Mouse (Mus musculus) left cerebral cortex, adult 11 months (tissue): Measurements from ENCODE around the gene C130032M10Rik.

Experiments
- DNase-seq: peaks from one replicate; pipeline ENCODE4 v3.0.0; 2022; ENCODE audit warnings: low spot score

C130032M10Rik gene

DNA sequence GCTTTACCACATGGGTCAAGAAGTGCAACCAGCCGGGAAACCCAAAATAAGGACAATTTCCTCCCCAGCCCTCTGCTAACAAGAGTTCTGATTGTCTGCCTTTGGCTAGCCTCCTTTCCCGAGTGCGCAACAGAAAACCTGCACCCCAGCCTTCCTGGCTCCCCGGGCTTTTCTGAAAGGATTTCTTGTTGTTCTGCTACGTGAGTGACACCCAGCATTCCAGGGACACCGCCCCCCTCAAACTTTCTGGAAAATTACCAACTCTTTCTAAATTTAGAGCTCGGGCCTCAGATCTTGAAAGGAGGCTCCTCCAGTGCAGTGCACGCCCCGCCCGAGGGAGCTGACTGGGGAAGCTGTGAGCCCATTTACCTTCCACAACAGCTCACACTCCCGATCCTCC is at the start of gene C130032M10Rik:
Gene C130032M10Rik, plus strand, starts transcription at position 334 of the 400 bp plus-strand sequence.
- no peak for DNase-seq

DNA sequence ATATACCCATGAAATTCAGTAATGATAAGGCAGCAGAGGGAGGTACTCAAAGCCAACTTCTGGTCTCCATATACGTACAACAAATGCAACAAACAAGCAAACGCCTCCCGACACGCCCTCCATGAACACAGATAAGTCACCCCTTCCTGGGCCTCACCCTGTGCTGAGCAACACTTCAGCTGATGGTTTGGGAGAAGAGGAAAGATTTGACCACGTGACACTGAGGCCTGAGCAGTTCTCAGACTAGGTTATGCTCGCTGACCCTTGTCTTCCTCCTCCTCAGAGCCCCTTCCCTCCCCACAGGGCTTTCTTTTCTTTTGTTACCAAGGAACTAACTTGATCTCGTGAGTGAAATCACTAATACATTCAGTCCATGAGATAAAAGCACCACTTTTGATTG is 48.6 kb upstream of the C130032M10Rik start:
- no peak for DNase-seq

- no peak for DNase-seq
Measured at GRCm38 (mm10) chr9:114468217-114468616, 47.3 kb upstream of the C130032M10Rik start.

- no peak for DNase-seq
Measured at GRCm38 (mm10) chr9:114468701-114469100, 46.8 kb upstream of the C130032M10Rik start.

DNA sequence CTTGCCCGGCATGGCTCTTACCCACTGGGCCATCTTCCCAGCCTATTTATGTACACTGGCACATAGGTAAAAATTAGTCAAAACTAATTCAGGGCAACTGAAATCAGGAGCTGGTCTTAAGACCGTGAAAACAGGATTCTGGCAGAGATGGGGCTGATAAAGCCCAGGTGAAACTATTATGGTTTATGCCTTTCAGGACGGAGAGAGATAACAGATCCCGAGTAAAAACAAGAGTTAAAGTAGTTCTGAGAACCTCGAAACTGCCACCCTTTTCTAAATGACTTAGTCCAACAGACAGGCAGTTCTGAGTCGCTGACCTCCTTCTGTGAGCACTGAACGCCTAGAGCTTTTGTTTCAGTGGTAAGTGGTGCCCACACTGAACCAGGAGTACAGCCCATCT is 43.6 kb upstream of the C130032M10Rik start:
- DNase-seq = no peak

DNA sequence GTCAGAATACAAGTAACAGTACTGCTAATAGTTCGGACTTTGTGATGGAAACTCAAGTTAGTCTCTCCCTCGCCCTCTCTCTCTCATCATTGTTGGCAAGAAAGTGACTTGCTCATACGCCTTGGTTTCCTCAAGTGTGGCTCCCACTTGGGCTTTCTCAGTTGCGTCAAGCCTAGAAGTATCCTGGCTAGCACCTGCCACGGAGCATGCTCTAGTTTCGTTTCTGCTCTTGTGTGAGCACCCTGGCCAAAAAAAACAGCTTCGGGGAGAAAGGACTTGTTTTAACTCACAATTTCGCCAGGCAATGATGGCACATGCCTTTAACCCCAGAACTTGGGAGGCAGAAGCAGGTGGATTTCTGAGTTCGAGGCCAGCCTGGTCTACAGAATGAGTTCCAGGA is 38.5 kb upstream of the C130032M10Rik start:
- no peak for DNase-seq

GRCm38 (mm10) chr9:114480940-114481339 is 34.6 kb upstream of the C130032M10Rik start:
- DNase-seq = no peak

DNA sequence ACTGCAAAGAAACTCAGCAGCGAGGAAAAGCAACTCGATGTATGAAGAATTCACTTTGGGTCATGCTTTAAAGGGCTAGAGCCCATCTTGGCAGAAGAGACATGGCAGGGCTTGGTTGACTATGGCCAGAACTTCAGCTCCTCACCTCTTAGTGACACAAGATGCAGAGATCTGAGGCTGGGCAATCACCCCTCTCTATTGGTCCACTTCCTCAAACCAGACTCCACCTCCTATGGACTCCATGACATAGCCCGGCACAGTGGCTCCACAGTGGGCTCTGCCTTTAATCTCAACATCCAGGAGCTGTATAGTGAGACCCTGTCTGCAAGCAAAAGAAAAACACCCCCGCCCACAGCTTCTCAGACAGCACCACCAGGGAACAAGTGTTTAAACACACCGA is 30.7 kb upstream of the C130032M10Rik start:
- no peak for DNase-seq

DNA sequence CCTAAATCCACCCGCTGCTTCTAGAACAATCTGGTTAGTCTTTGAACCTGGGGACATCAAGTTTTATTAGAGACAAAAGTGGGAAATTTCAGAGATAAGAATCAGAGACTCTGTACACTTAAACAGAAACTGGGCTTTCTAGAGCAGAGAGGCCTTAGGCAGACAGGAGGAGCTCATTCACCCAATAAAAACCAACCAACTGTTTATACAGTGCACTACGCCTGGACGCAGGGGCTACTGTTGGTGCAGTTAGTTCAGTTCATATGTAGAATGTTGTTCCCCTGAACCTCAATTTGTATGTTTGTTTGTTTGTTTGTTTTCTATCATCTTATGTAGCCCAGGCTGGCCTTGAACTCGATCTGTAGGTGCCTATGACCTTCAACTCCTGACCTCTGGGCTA is 28.7 kb upstream of the C130032M10Rik start:
- no peak for DNase-seq

- no peak for DNase-seq
Measured at GRCm38 (mm10) chr9:114487481-114488258, 27.8 kb upstream of the C130032M10Rik start.

- DNase-seq = no peak
Measured at GRCm38 (mm10) chr9:114496469-114496868, 19.0 kb upstream of the C130032M10Rik start.

GRCm38 (mm10) chr9:114498218-114498617 is 17.3 kb upstream of the C130032M10Rik start:
- DNase-seq = peak; percentile 27

GRCm38 (mm10) chr9:114499783-114500515 is 15.5 kb upstream of the C130032M10Rik start:
- no peak for DNase-seq

DNA sequence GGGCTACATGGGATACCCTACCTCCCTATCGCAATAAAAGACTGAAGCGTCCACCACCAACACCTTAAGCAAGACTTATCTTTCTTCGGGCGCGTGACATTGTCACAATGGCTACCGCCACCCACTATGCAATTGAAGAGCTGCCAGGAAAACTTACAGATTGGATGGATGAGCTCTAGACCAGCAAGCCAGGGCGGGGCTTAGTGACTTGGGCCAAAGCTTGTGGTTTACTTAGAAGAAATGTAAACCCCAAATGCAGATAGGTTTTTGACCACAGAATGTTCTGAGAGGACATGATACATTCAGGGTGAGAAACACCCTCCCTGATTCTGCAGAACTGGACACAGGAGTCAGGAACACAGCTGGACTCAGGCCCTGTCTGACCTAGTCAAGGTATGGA is 14.4 kb upstream of the C130032M10Rik start:
- DNase-seq = no peak

- DNase-seq = no peak
Measured at GRCm38 (mm10) chr9:114501913-114502312, 13.6 kb upstream of the C130032M10Rik start.

DNA sequence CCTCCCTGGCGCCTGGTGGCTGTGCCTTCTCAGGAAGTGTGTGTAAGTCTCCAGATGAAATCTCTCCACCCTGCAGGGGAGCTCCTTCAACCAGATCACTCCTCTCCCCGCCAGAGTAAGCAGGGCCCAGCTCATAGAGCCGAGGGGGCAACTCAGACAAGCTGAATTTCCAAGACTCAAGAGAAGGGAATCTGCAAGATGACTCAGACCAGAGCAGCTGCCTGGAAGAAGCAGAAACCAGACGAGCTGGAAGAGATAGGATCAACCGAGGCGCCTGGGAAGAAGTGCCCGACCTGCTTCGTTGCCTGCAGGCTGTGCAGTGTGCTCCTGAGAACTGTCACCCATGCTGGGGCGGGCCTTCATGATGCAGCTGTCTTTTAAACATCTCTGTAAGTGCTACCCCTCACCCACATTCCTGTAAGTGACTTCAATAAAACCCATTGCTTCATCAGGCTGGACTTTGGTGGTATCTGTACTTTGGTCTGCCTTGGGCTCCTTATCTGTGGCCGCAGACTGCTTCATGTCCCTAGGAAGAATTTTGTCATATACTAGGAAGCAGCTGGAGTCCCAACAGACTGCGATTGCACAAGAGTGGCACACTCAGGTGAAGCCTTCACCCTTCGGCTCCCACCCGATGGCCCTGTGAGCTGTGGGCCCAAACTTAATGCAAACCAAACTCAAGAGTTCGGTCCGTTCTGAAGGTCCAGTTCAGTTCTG is 12.6 kb upstream of the C130032M10Rik start:
- no peak for DNase-seq

GRCm38 (mm10) chr9:114504816-114505215 is 10.7 kb upstream of the C130032M10Rik start, which contains the start of gene Ccr4:
Gene Ccr4, minus strand, starts transcription at chr9:114504916.
- no peak for DNase-seq

GRCm38 (mm10) chr9:114506564-114506963 is 8.9 kb upstream of the C130032M10Rik start:
- no peak for DNase-seq

DNA sequence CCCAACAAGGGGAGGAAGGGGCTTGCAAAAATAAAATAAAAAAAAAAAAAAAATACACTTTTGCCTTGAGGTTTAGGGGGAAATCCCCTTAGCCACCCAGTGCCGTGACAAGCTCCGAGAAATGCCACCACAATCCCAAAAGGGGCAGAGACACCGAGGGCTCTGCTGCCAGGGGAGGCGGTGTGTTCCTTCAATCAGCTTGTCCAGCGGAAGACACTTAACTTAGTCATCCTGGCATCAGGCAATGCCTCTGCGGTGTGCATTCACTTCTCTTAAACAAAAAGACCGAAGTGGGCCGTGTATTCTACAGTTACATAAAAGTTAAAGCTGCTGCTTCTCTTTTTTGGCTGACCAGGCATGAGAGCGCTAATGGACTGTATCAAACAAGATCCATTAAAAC is 8.1 kb upstream of the C130032M10Rik start:
- no peak for DNase-seq

DNA sequence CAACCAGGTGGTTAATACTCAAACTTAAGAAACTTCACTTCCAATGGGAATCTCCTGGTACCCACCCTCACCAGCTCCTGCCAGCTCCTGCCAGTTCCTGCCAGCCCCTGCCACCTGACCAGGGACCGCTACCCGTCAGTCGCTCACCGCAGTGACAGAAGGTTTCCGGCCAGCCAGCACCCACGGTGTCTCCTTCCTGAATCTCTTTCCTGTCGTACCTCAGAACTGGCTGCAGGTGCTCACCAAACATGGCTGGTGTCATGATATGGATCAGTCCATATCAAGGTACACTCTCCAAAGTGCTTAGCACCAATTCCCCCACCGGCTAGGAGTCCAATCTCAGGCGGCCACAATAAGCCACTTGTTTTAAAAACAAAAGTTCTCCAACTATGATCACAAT is 5.7 kb upstream of the C130032M10Rik start:
- no peak for DNase-seq

DNA sequence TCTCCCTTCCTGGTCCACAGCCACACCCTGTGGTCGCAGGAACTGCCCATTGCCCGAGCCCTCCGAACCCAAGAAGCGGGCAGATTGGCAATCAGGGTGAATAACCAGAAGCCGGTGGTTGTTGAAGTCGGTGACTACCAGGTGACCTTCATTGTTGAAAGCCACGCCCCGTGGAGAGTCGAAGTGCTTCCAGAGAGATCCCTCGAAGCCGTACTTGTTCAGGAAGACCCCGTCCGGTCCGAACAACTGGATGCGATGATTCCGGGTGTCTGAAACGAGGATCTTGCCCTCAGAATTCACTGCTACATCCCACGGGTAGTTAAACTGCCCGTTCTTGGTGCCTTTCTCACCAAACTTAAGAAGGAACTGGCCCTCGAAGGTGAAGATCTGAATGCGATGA is 2.7 kb upstream of the C130032M10Rik start:
- DNase-seq = no peak

DNA sequence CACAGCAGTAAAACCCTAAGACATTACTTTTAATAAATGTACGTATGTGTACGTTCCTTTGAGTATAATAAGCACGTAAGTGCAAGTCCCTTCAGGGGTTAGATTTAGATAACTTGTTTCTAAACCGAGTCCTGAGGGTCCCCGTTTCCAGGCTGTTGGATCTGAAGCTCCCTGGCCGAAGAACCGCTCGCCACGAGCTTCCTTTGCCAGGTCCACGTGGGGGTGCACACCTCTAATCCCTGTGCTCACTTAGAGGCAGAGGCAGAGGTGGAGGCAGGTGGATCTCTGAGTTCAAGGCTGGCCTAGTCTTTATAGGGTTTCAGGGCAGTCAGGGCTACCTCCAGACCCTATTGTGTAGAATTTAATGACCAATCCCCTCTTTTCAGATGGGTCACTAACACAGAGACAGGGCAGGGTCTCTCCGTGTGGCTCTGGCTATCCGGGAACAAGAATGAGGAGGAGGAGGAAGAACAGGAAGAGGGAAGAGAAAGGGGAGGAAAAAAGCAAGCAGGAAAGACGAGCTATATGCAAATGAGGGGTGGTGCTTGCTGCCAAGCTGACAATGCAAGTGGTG is 2.5 kb downstream of the C130032M10Rik start:
- no peak for DNase-seq
